Mouse (Mus musculus) megakaryocyte, adult 5-6 weeks (primary cell): ENCODE data around the gene Tnfrsf23. TPM values are rescaled to one million over a fixed set of nuclear protein-coding genes. Genes with fewer than 3 reads are reported as not detected.
"Not testable (repeated sequence)": the region's sequence is repeated elsewhere in the genome, so short reads cannot be mapped to it uniquely, and the experiment has no call there.

Experiments used
- ATAC-seq: 2 replicates; pipeline ENCODE4 v1.8.0; 2016; ENCODE audit warnings: mild to moderate bottlenecking, inconsistent platforms; ENCODE audit not compliant: poor library complexity, severe bottlenecking
- total RNA-seq, 2 experiments: library from RNA; stranded (forward) in 1 of 2; stranded (reverse) in 1 of 2; fragments of 153-499, 151-499 nt in 1 of 2; fragments of 221-1000, 200-1000 nt in 1 of 2; gene quantifications; 2 replicates each; pipeline versions ENCODE4 v1.2.3 to v1.2.4; 2015 to 2017

Gene Tnfrsf23
- total RNA-seq, 2 experiments from 2014 or later: 2.2 to 6.3 TPM

DNA sequence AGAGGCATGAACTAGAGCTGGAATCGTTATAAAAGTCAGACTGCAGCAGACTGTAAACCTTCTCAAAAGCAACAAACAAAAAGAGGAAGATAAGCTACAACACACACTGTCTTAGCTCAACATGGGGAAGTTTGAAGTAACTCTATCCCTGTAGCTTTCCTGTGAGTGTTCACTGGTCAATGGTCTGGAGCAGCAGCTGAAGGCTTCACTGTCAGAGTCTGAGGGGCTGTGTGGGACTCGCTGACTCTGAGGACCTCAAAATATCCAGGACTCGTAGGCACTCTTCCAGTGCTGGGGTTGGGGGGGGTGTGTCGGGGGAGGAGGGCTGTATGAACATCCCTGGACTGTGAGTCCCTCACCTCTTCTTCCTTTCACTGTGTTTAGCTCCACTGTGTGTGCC is 519 bp upstream of the Tnfrsf23 start:
- ATAC-seq: peak; percentile 52

DNA sequence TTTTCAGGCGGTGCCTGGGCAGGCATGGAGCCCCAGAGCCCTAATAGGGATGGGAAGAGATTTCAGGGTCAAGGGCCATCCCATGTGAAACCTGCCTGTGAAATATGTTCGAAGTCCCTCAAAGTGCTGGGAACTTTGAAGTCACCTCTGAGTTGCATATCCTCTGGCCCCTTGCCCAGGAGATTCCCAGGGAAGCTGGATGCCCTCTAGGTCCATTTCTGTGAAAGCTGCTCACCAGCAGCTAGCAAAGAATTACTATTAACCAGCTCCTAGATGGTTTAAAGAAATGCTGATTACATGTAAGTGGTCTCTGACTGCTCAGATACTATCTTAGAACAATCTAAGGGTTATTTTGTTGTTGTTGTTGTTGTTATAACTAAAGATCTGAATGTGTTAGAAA is 1.1 kb downstream of the Tnfrsf23 start:
- ATAC-seq: not testable (repeated sequence)

GRCm38 (mm10) chr7:143681566-143681965 is 4.1 kb downstream of the Tnfrsf23 start:
- ATAC-seq: no peak

- not testable (repeated sequence) for ATAC-seq
These were observed 4.8 kb downstream of the Tnfrsf23 start for GRCm38 (mm10) chr7:143680836-143681235.

DNA sequence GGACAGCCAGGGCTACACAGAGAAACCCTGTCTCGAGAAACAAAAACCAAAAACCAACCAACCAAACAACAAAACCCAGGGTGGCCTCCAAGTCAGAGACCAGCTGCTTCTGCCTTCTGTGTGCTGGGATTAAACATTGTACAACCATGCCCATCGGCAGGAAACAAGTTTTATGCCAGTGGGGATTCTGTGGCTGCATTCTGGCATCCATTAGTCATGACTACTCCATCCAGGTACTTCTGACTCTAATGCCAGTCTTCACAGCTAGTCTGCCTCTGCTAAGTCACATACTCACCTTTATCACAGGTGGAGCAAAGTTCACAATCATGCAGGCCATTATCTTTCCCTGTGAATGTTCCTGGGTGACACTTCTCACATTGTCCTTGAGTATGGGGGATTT is 6.0 kb downstream of the Tnfrsf23 start:
- not testable (repeated sequence) for ATAC-seq

- ATAC-seq: peak; percentile 58
These were observed 19.0 kb downstream of the Tnfrsf23 start for GRCm38 (mm10) chr7:143666427-143667311.

- no peak for ATAC-seq
These were observed 22.2 kb downstream of the Tnfrsf23 start for GRCm38 (mm10) chr7:143663470-143663869.

DNA sequence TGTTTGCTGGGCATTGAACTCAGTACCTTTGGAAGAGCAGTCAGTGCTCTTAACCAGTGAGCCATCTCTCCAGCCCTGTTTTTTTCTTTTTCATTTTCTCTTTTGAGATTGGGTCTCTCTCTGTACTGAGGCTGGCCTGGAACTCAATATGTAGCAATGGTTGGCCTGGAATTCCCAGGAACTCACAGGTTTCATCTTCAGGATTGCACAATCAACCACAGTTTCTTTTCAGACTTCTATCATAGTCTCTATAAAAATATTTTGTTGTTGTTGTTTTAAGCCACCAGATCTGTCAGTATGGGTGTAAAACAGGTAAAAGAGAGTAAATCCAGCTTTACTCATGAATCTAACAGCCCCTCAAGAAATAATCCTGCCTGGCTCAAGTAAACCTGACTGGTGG is 24.9 kb downstream of the Tnfrsf23 start:
- no peak for ATAC-seq

- peak; percentile 49 for ATAC-seq
These were observed 35.8 kb downstream of the Tnfrsf23 start for GRCm38 (mm10) chr7:143649769-143650346.

DNA sequence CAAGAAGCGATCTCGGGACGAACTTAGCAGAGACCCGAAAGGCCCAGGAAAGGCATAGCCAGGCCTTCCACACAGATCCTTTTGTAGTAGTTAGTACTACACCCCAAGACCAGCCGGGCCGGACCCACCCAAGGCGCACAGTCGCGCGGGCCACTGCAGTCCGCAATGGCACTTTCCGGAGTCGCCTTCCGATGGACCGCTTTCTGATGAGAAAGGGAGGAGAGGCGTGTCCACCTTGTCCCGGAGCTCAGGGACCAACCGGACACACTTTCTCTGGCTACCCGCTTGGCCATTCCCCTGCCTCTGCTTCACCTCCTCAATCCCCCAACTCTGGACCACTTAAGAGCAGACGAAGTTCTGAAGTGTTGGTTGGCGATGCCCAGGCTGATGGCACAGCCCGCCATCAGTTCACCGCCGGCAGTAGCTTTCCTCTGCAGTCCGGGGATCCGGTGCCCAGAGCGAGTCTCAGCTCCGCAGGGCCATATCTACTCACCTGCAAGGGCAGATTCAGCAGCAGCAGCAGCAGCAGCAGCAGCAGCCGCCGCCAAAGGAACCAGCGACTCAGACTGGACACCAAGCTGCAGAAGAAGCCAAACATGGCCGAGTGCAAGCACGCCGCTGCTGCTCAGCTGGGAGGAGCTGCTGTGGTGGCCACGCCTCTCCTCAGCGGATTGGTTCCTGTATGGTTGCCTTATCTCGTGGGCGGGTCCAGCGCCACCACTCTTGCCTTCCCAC is 36.5 kb downstream of the Tnfrsf23 start, which contains the start of gene Tnfrsf22:
Gene Tnfrsf22 (minus strand): TSS at position 628 of the 735 bp plus-strand sequence.
- ATAC-seq: peak; percentile 99

DNA sequence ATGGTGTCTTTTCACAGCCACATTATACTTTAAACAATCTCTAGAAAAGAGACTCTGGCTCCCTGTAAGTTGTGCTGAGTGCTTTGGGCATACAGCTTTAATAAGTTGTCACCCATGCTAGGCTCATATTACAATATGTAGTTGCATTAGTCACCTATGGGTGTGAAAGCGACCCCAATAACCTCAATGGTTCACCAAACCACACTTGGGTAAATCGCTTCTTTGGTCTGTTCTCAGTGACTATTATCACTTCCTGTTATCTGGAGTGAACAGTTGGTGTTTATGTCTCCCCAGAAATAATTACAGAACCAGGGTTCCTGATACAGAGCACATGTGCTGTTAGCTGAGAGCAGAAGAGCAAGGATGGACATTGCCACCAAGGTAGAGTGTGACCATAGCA is 41.7 kb downstream of the Tnfrsf23 start:
- ATAC-seq: peak; percentile 55

DNA sequence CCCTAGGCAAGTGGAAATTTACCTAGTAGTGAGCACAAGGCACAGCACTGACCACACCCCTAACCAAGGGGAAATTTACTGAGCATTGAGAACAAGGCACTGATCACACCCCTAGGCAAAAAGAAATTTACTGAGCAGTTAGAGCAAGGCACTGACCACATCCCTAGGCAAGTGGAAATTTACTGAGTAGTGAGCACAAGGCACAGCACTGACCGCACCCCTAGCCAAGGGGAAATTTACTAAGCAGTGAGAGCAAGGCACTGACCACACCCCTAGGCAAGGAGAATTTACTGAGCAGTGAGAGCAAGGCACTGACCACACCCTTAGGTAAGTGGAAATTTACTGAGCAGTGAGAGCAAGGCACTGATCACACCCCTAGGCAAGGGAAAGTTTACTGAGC is 49.0 kb downstream of the Tnfrsf23 start:
- peak; percentile 74 for ATAC-seq

GRCm38 (mm10) chr7:143631503-143631902 is 54.2 kb downstream of the Tnfrsf23 start:
- ATAC-seq: no peak

GRCm38 (mm10) chr7:143629501-143629900 is 56.2 kb downstream of the Tnfrsf23 start:
- 0 out of 2 replicates have a peak, but pooled peaks have one; percentile 11 for ATAC-seq

DNA sequence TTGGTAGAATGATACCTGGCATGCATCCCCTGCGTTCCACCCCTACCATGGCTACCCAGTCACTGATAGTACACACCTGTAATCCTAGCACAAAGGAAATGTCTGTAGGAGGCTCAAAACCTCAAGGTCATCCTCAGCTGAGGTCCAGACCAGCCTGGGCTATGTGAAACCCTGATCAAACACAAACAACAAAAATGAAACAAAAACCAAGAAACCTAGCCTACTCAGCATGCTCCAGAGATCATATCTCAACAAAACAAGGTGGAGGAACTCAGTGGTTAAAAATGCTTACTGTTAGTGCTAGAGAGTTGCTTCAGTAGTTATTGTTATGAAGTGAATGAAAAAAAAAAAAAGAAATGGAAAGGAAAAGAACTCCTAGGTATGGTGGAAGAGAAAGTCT is 57.1 kb downstream of the Tnfrsf23 start, which contains the start of gene Tnfrsf26:
Gene Tnfrsf26 (minus strand): TSS at position 183 of the 400 bp plus-strand sequence.
- peak; percentile 18; the same call in 1 of the 2 replicates for ATAC-seq

DNA sequence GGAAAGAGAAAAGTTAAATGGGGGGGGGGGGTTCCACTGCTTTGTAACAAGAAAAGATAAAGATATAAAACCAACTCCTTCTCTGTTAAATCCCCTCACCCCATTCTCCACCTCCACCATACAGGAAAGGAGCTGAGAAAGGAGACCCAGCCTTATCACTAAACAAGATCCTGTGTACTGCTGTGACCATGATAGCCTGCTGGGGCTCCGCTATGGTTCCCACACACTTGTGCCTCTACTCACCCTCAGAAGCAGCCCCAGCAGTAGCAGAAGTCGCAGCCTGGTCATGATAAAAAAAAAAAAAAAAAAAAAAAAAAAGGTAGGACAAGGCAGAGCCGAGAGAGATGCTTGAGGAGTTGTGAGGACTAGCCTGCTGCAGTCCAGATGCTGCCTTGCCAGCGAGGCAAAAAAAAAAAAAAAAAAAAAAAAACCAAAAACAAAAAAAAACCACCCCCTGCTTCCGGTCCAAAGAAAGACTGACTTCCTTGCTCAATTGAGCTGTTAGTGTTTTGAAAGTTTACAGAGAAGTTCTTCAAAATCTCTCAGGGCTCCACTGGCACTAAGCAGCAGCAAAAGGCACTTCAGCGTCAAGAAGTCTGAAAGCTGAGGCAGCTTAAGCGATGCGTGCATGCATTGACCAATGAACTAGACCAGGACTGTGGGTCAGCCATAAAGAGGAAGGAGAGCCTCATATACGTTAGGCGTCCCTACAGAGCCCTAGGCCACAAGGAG is 58.0 kb downstream of the Tnfrsf23 start:
- ATAC-seq: peak; percentile 79

DNA sequence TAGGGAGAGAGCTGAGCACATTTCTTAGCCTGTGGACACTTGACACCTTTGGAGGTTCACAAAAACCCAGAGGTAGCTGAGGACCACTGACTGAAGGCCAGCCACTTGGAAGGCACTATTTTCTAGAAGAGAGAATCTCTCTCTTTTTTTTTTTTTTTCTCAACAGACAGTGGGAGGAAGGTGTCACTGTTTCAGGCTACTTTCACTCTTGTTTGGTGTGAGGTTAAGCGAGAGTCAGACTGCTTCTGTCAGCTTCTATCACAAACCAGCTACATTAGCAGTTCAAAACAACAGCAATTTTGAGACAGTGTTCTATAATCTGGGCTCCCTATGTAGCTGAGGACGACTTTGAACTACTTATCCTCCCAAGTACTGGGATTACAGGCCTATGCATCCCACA is 59.5 kb downstream of the Tnfrsf23 start:
- no peak for ATAC-seq

GRCm38 (mm10) chr7:143625151-143625550 is 60.5 kb downstream of the Tnfrsf23 start:
- no peak for ATAC-seq

GRCm38 (mm10) chr7:143624561-143624960 is 61.1 kb downstream of the Tnfrsf23 start:
- ATAC-seq: no peak

DNA sequence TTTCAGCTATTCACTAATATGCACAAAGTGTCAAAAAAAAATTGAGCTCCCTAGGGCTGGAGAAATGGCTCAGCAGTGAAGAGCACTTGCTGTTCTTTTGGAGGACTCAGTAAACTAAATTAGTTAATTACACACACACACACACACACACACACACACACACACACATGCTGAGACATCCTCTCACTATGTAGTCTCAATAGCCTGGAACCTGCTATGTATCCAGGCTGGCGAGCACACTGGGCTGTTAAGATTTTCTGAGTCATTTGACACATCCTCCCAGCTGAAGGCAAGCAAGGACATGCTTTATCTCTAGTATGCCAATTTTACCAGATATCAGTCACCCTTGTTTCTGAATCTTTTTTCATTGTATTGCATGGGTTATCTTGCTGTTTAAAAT is 64.7 kb downstream of the Tnfrsf23 start:
- ATAC-seq: no peak
